Mouse (Mus musculus): Measurements from ENCODE around the gene Spesp1.

Gene Spesp1

DNA sequence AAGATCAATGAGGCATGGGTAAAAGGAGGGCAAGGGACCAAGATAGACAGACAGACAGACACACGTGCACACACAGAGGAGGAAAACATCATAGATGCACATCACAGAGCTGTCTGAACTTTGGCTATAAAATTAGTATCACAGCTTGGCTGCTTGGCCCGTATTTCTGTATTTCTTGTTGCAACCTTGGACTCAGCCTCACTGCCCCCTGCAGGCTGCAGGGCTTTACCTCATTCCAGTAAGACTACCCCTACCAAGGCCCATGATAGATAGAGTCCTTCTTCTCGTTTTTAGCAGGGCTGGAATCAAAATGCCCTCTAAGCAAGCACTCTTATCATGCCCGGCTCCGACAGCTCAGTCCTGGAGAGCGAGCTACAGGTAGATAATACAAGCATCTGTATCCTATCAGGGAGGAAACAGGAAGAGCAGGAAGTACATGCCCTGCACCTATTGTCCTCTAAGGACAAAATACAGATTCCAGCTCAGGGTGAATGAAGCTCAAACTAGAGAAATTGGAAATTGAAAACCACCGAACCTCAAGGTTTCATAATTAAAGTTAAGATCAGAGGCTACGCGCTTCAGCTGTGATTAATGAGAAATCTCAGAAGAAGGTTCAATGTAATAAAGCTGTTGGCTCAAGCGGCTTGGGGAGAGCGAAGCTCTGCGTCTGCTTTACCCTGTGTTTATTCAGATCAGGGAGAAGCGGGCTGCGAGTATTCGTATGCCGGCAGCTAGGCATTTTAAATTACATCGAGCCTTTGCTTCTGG is 36.2 kb downstream of the Spesp1 start:
- peak in 1 of 2 experiments; percentile 54 for DNase-seq

GRCm38 (mm10) chr9:62244612-62245010 is 37.4 kb downstream of the Spesp1 start:
- no peak for DNase-seq

DNA sequence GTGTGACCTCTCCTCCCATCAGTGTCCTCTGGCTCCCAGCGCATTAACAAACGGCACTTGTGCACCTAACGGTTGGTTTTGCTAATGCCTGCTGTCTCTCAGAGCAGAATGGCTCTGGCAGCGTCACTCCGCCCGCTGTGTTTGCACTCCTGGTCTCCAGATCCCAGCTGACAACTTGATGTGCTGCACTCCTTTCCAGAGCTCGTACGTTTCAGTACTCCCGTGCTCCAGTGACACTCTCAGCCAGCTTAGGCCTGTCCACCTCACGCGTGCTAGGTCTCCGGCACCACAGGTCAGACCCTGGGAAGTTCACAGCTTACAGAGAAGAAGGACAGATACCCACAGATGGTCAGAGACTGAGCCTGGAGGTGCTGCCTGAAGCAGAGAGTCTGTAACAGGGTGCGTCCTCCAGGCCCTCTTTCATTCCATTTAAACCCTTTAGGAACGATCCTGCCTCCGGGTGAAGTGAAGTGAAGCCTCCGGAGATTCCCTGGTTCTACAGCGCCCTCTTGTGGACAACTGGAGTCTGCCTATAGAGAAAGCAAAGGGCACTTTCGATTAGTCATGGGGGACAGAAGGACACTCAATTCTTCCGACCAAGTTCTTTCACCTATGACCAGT is 37.9 kb downstream of the Spesp1 start:
- DNase-seq: peak; percentile 80 to 90

GRCm38 (mm10) chr9:62240036-62240435 is 42.0 kb downstream of the Spesp1 start:
- no peak for DNase-seq

DNA sequence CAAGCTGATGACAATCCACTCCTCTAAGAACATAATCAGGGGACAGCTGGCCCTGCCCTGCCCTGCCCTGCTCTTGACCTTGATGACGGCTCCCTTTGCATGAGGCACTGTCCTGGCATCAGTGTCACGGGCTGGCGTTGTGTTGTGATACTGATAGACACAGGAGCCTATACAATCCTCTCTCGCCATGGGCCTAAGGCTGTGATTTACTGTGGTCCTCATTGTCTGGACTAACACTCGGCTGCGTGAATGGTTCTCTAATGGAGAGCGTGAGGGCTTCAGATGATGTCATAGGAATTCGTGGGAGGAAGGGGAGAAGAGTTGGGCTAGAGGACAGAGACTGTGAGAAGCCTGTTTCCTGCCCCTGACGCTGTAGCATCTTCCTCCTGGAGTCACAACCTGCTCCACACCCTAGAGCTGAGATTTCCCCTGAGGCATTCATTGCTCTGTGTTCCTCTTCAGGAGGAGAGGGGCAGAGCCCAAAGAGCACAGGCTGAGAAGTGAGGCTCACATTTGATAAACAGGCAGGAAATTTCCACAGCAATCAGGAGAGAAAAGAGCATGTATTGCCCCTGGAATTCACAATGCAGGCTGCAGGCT is 44.5 kb downstream of the Spesp1 start:
- DNase-seq: no peak

GRCm38 (mm10) chr9:62235501-62235900 is 46.5 kb downstream of the Spesp1 start:
- no peak for DNase-seq

- DNase-seq: no peak
Observed at GRCm38 (mm10) chr9:62232649-62233048, 49.4 kb downstream of the Spesp1 start.

- no peak for DNase-seq
Observed at GRCm38 (mm10) chr9:62231046-62231445, 51.0 kb downstream of the Spesp1 start.

DNA sequence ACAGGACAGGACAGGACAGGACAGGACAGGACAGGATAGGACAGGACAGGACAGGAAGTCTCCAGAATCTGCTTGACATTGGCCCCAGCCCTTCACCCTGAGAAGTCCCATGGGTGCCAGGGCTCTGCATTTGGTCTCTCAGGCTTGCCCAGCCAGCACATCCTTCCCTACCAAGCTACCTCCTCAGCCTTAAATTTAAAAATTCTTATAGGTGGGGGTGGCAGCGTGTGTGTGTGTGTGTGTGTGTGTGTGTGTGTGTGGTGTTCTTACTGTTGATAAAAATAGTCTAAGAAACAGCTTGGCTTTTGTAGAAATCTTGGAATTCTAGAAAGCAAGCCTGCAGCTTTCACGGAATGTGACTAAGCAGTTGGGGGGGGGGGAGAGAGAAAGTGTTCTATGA is 52.0 kb downstream of the Spesp1 start:
- DNase-seq: no peak

DNA sequence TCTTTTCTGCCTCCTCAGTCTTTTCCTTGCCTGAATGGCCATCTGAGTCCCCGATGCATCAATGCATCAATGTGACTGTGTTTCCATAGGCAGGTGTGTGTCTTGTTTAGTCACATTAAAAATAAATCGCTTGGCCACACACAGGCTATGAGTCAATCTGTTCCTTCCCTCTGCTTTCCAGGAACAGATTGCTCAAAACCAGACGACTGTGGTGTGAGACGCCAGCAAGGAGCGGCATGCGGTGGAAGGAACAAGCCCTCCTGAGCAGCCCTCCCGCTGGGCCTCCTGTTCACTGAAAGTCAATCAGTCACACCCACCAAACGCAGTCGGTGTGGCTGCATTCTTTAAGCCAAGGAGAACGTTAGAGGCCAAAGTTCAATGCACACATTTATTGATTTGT is 59.5 kb downstream of the Spesp1 start:
- no peak for DNase-seq

DNA sequence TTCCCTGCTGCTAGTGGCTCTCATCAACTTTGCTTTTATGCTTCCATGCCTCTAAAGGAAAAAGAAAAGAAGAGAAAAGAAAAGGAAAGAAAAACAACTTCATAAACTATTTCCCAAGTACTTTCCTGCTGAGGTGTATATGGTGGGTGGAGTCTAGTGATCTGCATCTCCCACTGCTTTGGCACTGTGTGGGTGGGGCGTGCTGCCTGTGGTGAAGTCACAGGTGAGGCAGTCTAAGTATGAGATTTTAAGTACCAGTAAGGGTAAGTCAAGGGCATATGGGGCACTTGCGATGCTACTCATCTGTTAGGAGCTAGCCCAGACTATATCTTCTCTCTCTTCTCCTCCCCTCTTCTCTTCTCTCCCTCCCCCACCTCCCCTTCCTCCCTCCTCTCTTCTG is 60.0 kb downstream of the Spesp1 start:
- DNase-seq: no peak
